Mouse (Mus musculus) adrenal gland, adult (tissue): ENCODE results near the gene Idh3b.

Source experiments
- DNase-seq, 2 experiments: peaks; one replicate each; pipeline ENCODE4 v3.0.0; 2022 to 2023; ENCODE audit warnings: low spot score in 1 of 2; ENCODE audit not compliant: inconsistent age in 2 of 2

Gene Idh3b

DNA sequence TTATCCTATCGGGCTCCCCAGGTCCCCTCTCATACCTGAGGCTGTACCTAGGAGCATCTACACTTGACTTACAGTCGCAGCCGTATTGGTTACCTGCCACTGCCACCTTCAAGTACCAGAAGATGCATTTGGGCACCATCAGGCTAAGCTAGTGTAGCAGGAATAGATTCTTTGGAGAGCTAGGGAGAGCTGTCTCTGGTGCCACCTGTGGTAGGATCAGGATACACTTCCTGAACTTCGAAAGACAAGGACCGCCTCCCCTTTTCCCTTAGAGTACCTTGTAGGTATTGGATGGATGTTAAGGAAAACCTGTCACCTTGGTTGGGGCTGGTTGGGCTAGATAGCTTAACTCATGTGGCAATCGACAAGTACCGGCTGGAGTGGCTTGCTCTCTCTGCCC is 16.3 kb downstream of the Idh3b start:
- DNase-seq: no peak

GRCm38 (mm10) chr2:130265520-130265919 is 18.8 kb downstream of the Idh3b start:
- no peak for DNase-seq

- DNase-seq: no peak
Measured at GRCm38 (mm10) chr2:130262398-130262797, 21.9 kb downstream of the Idh3b start.

DNA sequence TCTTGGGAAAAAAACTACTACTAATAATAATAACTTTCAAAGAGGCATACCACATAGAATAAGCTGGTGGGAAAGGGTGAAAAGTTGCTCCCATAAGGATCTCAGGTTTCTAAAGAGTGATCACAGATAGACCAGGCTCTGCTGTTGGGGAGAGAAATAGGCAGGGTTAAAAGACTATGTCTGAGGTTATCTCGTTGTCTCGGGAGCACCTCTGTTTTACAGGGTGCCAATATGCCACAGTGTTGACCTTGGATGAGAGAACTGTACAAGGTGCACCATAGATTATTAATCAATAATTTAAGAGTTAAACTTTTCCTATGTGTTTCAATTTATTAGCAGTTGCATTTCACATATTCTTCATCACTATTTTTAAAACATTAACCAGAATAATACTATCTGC is 22.4 kb downstream of the Idh3b start:
- no peak for DNase-seq

GRCm38 (mm10) chr2:130260822-130261221 is 23.5 kb downstream of the Idh3b start:
- DNase-seq: no peak

- no peak for DNase-seq
Measured at GRCm38 (mm10) chr2:130256762-130257161, 27.6 kb downstream of the Idh3b start.

DNA sequence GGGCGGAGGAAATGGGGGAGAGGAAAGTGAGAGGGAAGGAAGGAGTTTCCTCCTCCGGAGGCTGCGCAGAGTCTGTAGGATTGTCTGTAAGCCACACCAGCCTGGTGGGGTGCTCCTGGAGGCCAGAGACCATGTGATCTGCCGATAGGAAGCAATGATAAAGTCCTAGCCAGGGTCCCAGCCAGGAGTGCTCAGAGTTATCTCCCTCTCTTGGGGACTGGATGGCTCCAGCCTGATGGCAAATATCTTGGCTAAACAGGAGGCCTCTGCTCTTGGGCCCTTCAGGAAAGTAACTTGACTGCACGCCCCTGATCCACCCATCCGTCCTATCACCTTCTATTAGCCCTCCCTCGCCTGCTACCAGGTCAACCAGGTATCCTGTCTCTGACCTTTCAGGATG is 36.1 kb downstream of the Idh3b start:
- no peak for DNase-seq

- DNase-seq: peak; percentile 10 to 78
Measured at GRCm38 (mm10) chr2:130246912-130247311, 37.4 kb downstream of the Idh3b start.
